Mouse (Mus musculus): ENCODE measurements around the gene Lef1. TPM values are rescaled to one million over a fixed set of nuclear protein-coding genes. Genes with fewer than 3 reads are reported as not detected.

Lef1 gene
- polyA plus RNA-seq, 1 experiment from 2014 or later = 6.5 TPM

GRCm38 (mm10) chr3:131198991-131199390 is 88.7 kb downstream of the Lef1 start:
- WGBS = 80% methylated on average over 3 of the region's 3 CpGs
- ATAC-seq (replicated peaks; ENCODE audit: insufficient number of reproducible peaks, insufficient read depth, low FRiP score, low read depth) = no peak

GRCm38 (mm10) chr3:131199590-131200288 is 89.5 kb downstream of the Lef1 start:
- Histone ChIP-seq H3K4me1 (replicated peaks) (no peaks in the 10 kb centered on the region), H3K4me3 (no peak overlapping the region), H3K4me2 (no peak overlapping the region), H3K27me3 (no peaks in the 10 kb centered on the region), H3K27ac (no peak overlapping the region), H3K9ac (no peak overlapping the region), H3K36me3 (no peaks in the 10 kb centered on the region), H3K9me3 (replicated peaks) (no peaks in the 10 kb centered on the region)
- 66% methylated on average over 20 of the region's 20 CpGs for WGBS
- no peak for ATAC-seq (replicated peaks; ENCODE audit: insufficient number of reproducible peaks, insufficient read depth, low FRiP score, low read depth)

More at GRCm38 (mm10) chr3:131198991-131199390, 88.7 kb downstream of the Lef1 start:
- no peak overlapping the region for H3K9ac ChIP-seq
- no peak overlapping the region for H3K4me2 ChIP-seq
- no peaks in the 10 kb centered on the region for H3K27me3 ChIP-seq
- no peak overlapping the region for H3K27ac ChIP-seq
- no peaks in the 10 kb centered on the region for H3K4me1 ChIP-seq (replicated peaks)
- H3K4me3 ChIP-seq = no peak overlapping the region
- H3K9me3 ChIP-seq (replicated peaks) = no peaks in the 10 kb centered on the region
- H3K36me3 ChIP-seq = no peaks in the 10 kb centered on the region

- H3K36me3 ChIP-seq = no peaks in the 10 kb centered on the region
- 73% methylated on average over 7 of the region's 7 CpGs for WGBS
- no peaks in the 10 kb centered on the region for H3K27me3 ChIP-seq
- no peak for ATAC-seq (replicated peaks; ENCODE audit: insufficient number of reproducible peaks, insufficient read depth, low FRiP score, low read depth)
- H3K9ac ChIP-seq = no peak overlapping the region
- no peaks in the 10 kb centered on the region for H3K9me3 ChIP-seq (replicated peaks)
- no peak overlapping the region for H3K4me3 ChIP-seq
- H3K4me2 ChIP-seq = no peak overlapping the region
- H3K4me1 ChIP-seq (replicated peaks) = no peaks in the 10 kb centered on the region
- H3K27ac ChIP-seq = no peak overlapping the region
Observed at GRCm38 (mm10) chr3:131202311-131202710, 92.0 kb downstream of the Lef1 start.

GRCm38 (mm10) chr3:131207846-131208245 is 97.6 kb downstream of the Lef1 start:
- Histone ChIP-seq H3K27ac (no peak overlapping the region), H3K36me3 (no peaks in the 10 kb centered on the region), H3K4me2 (no peak overlapping the region), H3K9me3 (replicated peaks) (no peaks in the 10 kb centered on the region), H3K27me3 (no peaks in the 10 kb centered on the region), H3K9ac (no peak overlapping the region), H3K4me3 (no peak overlapping the region), H3K4me1 (replicated peaks) (no peaks in the 10 kb centered on the region)
- ATAC-seq (replicated peaks; ENCODE audit: insufficient number of reproducible peaks, insufficient read depth, low FRiP score, low read depth) = no peak
- WGBS = 49% methylated on average over 5 of the region's 5 CpGs

GRCm38 (mm10) chr3:131208265-131208891 is 98.1 kb downstream of the Lef1 start:
- 74% methylated on average over 13 of the region's 13 CpGs for WGBS
- no peak overlapping the region for H3K4me2 ChIP-seq
- no peak overlapping the region for H3K27ac ChIP-seq
- no peaks in the 10 kb centered on the region for H3K36me3 ChIP-seq
- H3K9me3 ChIP-seq (replicated peaks) = no peaks in the 10 kb centered on the region
- ATAC-seq (replicated peaks; ENCODE audit: insufficient number of reproducible peaks, insufficient read depth, low FRiP score, low read depth) = no peak
- H3K27me3 ChIP-seq = no peaks in the 10 kb centered on the region
- no peak overlapping the region for H3K4me3 ChIP-seq
- no peaks in the 10 kb centered on the region for H3K4me1 ChIP-seq (replicated peaks)
- H3K9ac ChIP-seq = no peak overlapping the region

GRCm38 (mm10) chr3:131212200-131212599 is 101.9 kb downstream of the Lef1 start:
- Histone ChIP-seq H3K36me3 (no peaks in the 10 kb centered on the region), H3K4me2 (no peak overlapping the region), H3K27me3 (no peaks in the 10 kb centered on the region), H3K9me3 (replicated peaks) (no peaks in the 10 kb centered on the region), H3K9ac (no peak overlapping the region), H3K27ac (no peak overlapping the region), H3K4me1 (replicated peaks) (no peaks in the 10 kb centered on the region), H3K4me3 (no peak overlapping the region)
- WGBS = 88% methylated on average over 7 of the region's 7 CpGs
- no peak for ATAC-seq (replicated peaks; ENCODE audit: insufficient number of reproducible peaks, insufficient read depth, low FRiP score, low read depth)

DNA sequence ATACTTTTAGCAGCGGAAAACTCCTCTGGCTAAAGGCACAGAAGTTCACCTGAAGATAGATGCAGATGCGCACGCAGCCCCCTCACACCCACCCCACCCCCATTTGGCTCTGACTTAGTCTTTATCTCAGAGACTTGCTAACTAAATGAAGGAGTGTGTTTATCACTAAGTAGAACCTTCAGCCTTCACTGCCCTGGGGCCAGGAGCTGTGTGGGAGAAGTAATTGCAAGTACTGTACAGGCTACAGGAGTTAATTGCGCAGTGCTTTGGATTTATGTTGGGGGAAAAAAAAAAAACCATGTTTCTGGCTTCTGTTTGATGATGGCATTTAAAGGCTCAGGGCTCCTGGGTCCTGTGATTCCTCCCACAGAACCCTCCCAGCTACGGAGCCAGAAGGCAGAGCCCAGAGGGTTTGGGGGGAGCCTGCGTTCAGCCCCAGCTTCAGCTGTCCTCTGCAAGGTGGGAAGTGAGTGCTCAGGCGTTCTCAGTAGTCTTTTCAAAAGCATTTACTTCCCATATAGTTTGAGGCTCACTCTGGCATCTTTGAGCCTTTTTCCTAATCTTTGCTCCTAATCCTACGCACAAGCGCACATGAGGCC is 103.9 kb downstream of the Lef1 start:
- H3K9ac ChIP-seq = no peak overlapping the region
- no peaks in the 10 kb centered on the region for H3K4me1 ChIP-seq (replicated peaks)
- ATAC-seq (replicated peaks; ENCODE audit: insufficient number of reproducible peaks, insufficient read depth, low FRiP score, low read depth) = no peak
- no peaks in the 10 kb centered on the region for H3K9me3 ChIP-seq (replicated peaks)
- WGBS = 73% methylated on average over 9 of the region's 9 CpGs
- no peak overlapping the region for H3K4me2 ChIP-seq
- no peak overlapping the region for H3K27ac ChIP-seq
- no peaks in the 10 kb centered on the region for H3K36me3 ChIP-seq
- H3K27me3 ChIP-seq = no peaks in the 10 kb centered on the region
- H3K4me3 ChIP-seq = no peak overlapping the region

GRCm38 (mm10) chr3:131214841-131215240 is 104.6 kb downstream of the Lef1 start:
- Histone ChIP-seq H3K4me2 (no peak overlapping the region), H3K27me3 (no peaks in the 10 kb centered on the region), H3K27ac (no peak overlapping the region), H3K4me1 (replicated peaks) (no peaks in the 10 kb centered on the region), H3K4me3 (no peak overlapping the region), H3K36me3 (no peaks in the 10 kb centered on the region), H3K9me3 (replicated peaks) (no peaks in the 10 kb centered on the region), H3K9ac (no peak overlapping the region)
- 58% methylated on average over 9 of the region's 9 CpGs for WGBS
- no peak for ATAC-seq (replicated peaks; ENCODE audit: insufficient number of reproducible peaks, insufficient read depth, low FRiP score, low read depth)

GRCm38 (mm10) chr3:131218636-131219390 is 108.5 kb downstream of the Lef1 start:
- ATAC-seq (replicated peaks; ENCODE audit: insufficient number of reproducible peaks, insufficient read depth, low FRiP score, low read depth) = no peak
- Histone ChIP-seq H3K4me1 (replicated peaks) (no peaks in the 10 kb centered on the region), H3K4me2 (no peak overlapping the region), H3K27me3 (no peaks in the 10 kb centered on the region), H3K27ac (no peak overlapping the region), H3K4me3 (no peak overlapping the region), H3K9me3 (replicated peaks) (no peaks in the 10 kb centered on the region), H3K36me3 (no peaks in the 10 kb centered on the region), H3K9ac (no peak overlapping the region)
- 86% methylated on average over 14 of the region's 14 CpGs for WGBS

DNA sequence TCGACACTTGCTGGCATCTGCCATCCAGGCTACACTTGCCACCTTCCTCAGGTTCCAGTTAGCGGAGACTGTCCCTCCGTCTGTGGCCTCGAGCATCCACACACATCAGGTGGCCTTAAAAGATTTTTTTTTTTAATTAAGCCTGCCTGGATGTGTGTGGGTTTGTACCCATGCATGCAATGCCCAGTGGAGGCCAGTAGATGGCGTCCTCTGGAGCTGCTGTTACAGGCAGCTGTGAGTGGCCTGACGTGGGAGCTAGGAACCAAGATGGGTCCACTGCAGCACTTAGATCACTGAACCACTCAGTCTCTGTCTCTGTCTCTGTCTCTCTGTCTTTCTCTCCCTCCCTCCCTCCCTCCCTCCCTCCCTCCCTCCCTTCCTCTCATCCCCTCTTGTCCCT is 117.8 kb downstream of the Lef1 start:
- H3K27ac ChIP-seq = no peak overlapping the region
- no peaks in the 10 kb centered on the region for H3K4me1 ChIP-seq (replicated peaks)
- no peak overlapping the region for H3K4me2 ChIP-seq
- H3K4me3 ChIP-seq = no peak overlapping the region
- 75% methylated on average over 6 of the region's 6 CpGs for WGBS
- no peaks in the 10 kb centered on the region for H3K27me3 ChIP-seq
- ATAC-seq (replicated peaks; ENCODE audit: insufficient number of reproducible peaks, insufficient read depth, low FRiP score, low read depth) = no peak
- H3K9me3 ChIP-seq (replicated peaks) = no peaks in the 10 kb centered on the region
- peaks cover 15% of the 10 kb centered on the region; the same call in 1 of the 2 replicates for H3K36me3 ChIP-seq
- no peak overlapping the region for H3K9ac ChIP-seq

- H3K4me2 ChIP-seq = no peak overlapping the region
- 77% methylated on average over 6 of the region's 6 CpGs for whole genome bisulfite sequencing
- H3K27me3 ChIP-seq = no peaks in the 10 kb centered on the region
- H3K36me3 ChIP-seq = peaks cover 40% of the 10 kb centered on the region
- no peak overlapping the region for H3K4me3 ChIP-seq
- no peak for ATAC-seq (replicated peaks; ENCODE audit: insufficient number of reproducible peaks, insufficient read depth, low FRiP score, low read depth)
- no peak overlapping the region for H3K9ac ChIP-seq
- H3K4me1 ChIP-seq (replicated peaks) = no peaks in the 10 kb centered on the region
- no peak overlapping the region for H3K27ac ChIP-seq
- H3K9me3 ChIP-seq (replicated peaks) = no peaks in the 10 kb centered on the region
Observed at GRCm38 (mm10) chr3:131237061-131237460, 126.8 kb downstream of the Lef1 start.

Data from heart, embryonic 15.5 days (tissue).